Mouse (Mus musculus) megakaryocyte progenitor cell, adult 5-6 weeks (primary cell): ENCODE data around the gene Tmem50b. TPM values are rescaled to one million over a fixed set of nuclear protein-coding genes. Genes with fewer than 3 reads are reported as not detected.
"Not testable (repeated sequence)": the region's sequence is repeated elsewhere in the genome, so short reads cannot be mapped to it uniquely, and the experiment has no call there.

Experiments used
- ATAC-seq: replicated peaks from 2 replicates; pipeline ENCODE4 v1.8.0; 2016; ENCODE audit warnings: mild to moderate bottlenecking, moderate TSS enrichment, inconsistent platforms; ENCODE audit not compliant: poor library complexity
- total RNA-seq, 2 experiments: library from RNA; stranded (forward) in 1 of 2; stranded (reverse) in 1 of 2; fragments of 157-497, 149-512 nt in 1 of 2; fragments of 200-1000 nt in 1 of 2; gene quantifications; 2 replicates each; pipeline versions ENCODE4 v1.2.3 to v1.2.4; 2015 to 2017

Tmem50b gene
- total RNA-seq, 2 experiments from 2014 or later, result 44.3 to 51.9 TPM

DNA sequence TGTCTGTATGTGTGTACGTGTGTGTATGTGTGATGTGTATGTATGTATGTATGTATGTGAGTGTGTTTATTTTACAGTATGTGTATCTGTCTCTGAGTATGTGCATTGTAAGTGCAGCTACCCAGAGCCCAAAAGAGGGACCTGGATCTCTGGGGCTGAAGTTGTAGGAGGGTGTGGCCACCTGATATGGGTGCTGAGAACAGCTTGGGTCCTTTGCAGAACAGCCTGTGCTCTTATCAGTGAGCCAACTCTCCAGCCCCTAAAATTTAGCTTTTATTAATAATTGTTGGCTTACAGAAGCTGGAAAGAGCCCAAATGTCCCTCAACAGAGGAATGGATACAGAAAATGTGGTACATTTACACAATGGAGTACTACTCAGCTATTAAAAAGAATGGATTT is 54.0 kb downstream of the Tmem50b start:
- no peak for ATAC-seq

DNA sequence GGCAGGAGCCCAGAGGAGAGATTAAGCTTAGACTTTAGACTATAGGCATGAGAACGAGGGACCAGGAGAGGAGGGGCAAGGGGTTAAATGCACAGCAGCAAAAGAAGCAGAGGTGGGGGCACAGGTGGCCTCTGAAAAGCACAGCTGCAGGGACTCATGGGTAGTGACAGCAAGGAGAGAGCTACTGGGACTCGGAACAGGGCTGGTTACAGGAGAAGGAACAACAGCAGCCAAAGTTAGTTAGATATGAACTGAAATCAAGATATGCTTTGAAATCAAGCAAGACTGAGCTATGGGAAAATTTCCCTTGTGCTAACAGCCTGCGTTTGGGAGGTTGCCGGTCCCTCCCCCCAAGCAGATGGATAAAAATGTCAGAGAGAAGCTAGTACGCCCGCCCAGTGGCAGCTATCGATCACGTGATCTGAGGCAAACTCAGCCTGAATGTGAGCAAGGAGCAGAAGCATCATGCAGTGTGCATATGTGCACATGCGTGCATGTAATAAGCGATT is 56.0 kb downstream of the Tmem50b start:
- no peak; the same call in 1 of the 2 replicates for ATAC-seq

DNA sequence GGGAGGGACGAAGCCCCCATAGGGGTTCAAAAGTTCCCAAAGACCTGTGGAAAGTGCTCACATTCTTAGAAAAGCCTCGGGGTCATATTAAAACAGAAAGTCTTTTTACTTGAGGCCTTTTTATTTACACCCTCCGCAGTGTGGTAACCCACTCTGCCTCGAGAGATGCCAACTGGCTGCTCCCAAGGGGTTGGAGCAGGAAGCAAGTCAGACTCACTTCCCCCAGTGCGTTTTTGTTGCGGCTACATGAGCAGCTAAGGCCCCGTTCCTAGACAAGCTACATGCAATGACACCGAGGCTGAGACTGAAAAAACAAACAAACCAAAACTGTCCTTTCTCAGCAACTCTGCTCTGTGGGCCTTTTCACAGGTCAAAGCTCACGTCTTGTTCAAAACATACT is 59.1 kb downstream of the Tmem50b start:
- 0 out of 2 replicates have a peak, but pooled peaks have one; percentile 28 for ATAC-seq

DNA sequence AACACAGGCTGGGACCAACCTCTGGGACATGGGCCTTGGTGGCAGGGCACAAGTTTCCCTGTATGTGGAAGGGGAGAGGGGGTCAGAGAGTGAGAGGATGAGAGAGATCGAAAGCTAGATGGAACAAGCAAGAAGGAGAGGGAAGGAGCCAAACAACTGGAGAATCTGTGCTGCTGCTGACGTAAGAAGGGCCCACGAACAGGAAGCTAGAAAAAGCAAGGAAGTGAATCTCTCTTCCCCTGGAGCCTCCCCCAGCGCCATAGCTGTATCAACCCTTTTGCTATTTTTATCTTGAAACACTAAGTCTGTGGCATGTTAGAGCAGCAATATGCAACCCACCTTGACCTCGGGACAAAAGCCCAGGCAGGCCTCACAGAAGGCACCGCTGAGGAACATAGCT is 59.5 kb downstream of the Tmem50b start:
- ATAC-seq, result peak; percentile 32

DNA sequence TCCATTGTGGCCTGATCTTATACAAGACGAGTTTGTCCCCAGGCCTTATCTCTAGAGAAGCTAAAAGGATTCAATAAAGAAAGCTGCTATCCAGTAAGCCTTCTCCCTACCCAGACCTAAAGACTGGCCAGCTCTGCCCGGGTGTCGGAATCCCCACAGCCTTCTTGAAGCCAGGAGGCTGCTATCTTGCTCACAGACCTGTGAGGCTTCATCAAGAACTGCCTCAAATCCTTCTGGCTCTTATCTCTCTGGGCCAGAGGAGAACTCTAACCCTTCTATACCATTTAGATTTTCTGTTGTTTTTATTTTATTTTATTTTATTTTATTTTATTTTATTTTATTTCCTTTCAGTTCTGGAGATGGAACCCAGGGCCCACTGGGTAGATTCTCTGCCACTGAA is 60.5 kb downstream of the Tmem50b start:
- ATAC-seq, result peak; percentile 63

DNA sequence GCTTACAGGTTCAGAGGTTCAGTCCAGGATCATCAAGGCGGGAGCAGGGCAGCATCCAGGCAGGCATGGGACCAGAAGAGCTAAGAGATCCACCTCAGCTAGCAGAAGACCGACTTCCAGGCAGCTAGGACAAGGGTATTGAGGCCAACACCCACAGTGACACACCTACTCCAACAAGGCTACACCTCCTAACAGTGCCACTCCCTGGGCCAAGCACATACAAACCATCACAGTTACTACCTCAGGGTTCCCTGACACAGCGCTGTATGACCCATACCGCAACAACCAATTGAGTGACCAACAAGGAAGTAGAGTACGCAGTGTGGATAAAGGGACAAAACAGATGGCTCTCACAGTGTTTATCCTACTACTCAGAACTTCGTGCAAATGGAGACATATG is 61.2 kb downstream of the Tmem50b start:
- no peak for ATAC-seq

DNA sequence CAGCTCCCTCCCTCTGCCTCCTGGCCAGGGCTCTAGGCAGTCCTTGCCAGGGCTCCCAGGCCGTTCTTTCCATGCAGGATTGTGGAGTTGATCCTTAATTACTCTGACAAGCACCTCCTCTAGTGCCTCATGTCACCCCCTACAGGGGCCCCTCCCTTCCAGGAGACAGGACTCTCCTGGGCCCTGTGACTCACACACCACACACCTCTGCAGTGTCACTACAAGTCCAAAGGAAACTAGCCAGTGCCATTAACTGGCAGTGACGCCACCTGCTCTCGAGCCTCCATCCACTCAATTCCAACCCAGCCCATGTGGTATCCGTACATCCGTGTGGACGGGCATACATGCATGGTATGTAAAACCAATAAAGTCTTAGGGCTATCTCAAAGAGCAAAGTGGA is 62.7 kb downstream of the Tmem50b start:
- ATAC-seq, result no peak

DNA sequence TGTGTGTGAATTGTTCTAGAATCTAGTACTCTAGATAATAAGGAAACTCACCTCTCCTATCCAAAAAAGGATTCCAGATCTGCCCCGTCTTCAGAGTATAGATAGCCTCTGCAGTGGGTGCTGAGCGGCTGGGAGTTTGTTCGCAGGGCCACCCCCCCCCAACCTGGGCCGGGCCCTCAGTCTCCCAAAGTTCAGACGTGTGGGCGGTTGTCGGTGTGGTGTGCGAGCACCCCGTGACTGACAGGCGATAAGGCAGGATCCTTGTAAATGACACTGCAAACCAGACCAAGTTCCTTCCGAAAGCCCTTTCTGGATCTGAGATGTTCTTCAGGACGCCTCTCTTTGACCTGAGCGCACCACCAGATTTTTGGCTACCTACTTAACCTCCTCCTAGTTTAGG is 63.1 kb downstream of the Tmem50b start:
- peak; percentile 57 for ATAC-seq

DNA sequence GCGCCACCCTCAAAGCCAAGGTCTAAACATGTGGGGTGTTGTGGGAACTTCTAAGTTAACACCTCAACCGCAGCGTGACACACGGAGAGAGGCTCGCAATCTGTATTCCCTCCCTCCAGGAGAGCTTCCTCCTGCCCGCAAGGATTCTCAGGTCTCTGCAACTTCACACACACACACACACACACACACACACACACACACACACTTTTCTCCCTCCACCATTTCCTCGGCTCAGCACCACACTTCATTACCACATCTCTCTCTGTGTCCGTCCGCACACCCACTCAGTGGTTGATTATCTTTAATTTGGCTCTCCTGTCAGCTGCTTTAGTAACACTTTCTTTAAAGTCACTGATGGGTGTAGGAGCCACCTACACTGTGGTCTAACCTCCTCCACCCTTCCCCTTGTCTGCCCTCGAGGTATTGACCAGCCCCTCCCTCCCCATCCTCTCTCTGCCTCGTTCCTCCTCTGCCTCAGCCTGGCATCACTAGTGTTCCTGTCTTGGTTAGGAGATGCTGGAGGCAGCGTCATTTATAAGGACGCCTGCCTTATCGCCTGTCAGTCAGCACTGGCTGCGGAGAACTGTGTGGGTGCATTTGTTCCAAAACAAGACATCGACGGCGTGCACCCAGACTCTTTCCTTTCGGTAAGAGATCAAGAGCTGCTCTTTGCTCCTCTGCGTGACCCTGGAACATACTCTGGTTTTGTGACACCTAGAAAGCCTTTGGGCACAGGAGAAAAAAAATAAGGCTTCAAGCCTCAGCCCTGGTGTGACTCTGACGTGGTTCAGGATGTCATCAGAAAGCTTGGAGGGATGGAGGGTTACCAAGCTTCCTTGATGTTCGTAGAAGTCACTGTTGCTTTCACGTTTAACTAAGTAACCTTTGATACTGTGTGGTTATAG is 64.3 kb downstream of the Tmem50b start:
- ATAC-seq, result peak; percentile 20

DNA sequence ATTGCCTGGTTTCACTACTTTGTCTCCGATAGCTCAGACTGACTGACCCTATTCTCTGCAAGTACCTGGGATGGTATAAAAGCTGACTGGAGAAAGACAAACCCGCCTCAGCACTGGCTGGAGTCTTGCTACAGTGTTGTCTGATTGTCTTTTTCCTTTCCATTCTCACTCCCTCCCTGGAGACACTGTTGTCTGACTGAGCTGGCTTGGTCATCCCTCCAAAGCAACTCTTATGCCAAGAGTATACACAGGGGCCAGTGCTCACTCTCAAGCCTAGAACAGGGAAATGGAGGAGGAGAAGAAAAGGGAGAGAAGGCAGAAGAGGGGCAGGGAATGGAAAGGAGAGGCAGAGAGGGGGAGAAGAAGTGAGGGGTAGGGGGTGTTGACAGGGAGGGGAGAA is 65.2 kb downstream of the Tmem50b start:
- no peak for ATAC-seq

DNA sequence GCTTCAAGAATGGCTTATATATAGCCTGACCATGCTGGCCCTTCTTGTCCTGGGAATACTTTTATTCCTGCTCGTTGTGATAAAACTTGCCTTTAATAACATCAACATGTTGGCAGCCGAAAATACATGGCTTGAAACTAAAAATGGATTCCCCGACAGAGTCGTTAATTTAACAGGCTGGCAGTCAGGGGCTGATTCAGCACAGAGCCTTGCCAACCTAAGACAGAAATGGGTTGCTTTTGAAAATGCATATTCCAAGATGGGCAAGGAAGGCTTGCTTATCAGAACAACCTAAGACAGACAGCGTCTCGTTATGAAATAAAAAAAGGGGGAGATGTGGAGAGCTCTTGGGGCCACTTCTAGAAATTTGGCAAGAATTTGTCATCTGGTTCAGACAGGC is 65.7 kb downstream of the Tmem50b start:
- no peak for ATAC-seq

DNA sequence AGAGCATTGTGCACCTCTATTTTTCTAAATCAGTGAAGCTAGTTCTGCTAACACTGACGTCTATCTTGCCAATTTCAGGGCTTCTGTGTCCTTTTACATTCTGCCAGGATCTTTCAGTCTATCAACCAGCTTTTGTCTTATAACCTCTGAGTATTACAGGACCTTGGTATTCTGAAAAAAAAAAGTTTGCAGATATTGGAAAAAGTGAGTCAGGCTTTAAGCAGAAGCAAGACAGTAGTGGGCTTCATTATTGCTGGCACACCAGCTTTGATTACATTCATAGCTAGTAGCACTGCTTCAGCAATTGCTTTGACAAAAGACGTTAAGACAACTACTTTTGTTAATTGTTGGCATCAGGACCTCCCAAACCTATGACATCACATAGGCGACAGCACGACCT is 66.8 kb downstream of the Tmem50b start:
- not testable (repeated sequence) for ATAC-seq

DNA sequence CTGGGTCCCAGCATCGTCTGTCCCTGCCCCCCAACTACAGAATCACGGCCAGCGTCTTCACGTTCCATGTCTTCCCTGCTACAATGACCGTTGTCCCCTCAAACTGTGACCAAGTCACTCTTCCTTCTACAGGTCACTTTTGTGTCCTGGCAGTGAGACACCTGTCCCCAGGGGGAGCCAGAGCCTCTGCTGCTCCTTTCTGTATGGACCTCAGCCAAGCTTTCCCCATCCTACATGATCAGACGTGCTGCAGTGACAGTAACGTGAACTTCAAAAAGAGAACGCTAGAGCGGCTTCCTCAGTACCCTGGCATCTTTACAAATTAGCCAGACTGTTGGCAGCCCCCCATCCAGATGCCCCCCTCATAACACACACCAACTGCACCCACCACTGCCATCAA is 69.0 kb downstream of the Tmem50b start:
- ATAC-seq, result no peak

DNA sequence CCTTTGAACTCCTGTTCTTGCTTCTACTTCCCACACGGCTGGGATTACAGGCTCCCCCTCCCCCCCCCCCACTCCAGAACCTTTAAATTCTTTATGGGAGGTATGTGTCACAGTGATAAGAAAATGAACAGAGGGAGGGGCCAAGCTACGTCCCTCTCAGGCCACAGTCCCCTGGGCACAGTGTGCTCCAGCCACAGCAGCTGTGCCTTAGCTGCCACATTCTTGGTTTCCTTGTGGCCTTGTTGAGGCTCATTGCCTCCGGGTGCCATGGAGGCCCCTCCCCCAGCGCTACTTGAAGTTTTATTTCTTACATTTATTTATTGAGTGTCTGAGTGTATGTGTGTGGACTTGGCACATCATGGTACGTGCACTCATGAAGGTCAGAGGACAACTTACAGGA is 70.1 kb downstream of the Tmem50b start:
- peak; percentile 10 for ATAC-seq

DNA sequence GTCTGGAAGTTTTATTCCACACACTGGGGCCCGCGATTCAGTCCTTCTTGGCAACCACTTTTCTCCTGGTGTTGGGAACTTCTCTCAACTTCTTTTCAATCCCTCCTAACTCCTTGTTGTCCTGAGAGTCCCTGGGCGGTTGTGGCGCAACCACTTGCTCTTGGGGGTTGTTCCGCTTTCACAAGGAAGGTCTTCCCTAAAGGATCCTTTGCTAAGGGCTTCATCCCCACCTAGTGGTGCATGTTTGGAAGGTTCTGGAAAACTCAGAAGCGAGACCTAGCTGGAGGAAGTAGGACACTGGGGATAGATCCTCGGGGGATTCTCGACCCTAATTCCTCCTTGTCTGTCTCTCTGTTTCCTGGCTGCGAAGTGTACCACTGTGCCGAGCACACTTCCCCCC is 70.5 kb downstream of the Tmem50b start:
- peak; percentile 59 for ATAC-seq

DNA sequence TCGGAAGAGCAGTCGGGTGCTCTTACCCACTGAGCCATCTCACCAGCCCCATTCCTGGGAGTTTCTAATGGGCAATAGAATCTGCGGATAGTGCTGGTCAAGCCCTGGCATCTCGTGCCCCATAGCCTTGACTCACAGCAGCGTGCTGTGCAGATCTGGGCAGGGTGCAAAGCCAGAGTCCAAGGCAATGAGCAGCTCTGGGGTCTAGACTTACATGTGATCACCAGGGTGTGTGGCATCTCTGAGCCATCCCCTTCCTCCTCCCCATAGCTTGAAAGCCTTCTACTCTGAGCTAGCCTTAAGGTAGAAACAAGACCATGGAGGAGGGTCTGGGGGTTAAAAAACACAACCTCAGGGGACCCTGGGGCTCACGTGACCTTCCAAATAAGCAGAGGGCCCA is 71.3 kb downstream of the Tmem50b start:
- ATAC-seq, result no peak

Other genes starting within 250 kb of the Tmem50b start
- 146 and 154 TPM in 2 replicates for gene Ifnar2, start 225.0 kb downstream of the Tmem50b start, total RNA-seq (2015)
- 113 and 122 TPM in 2 replicates for gene Ifnar2, start 225.0 kb downstream of the Tmem50b start, total RNA-seq (2017)
- not detected in 2 replicates for gene Gm21970, start 206.1 kb downstream of the Tmem50b start, total RNA-seq (2015)
- not detected in 2 replicates for gene Gm21970, start 206.1 kb downstream of the Tmem50b start, total RNA-seq (2017)
- gene Il10rb, start 191.6 kb downstream of the Tmem50b start, total RNA-seq (2015), result 42.7 and 46.2 TPM in 2 replicates
- gene Il10rb, start 191.6 kb downstream of the Tmem50b start, total RNA-seq (2017), result 36.6 and 39.2 TPM in 2 replicates
- 32.2 and 33.3 TPM in 2 replicates for gene Ifnar1, start 112.6 kb downstream of the Tmem50b start, total RNA-seq (2015)
- gene Ifnar1, start 112.6 kb downstream of the Tmem50b start, total RNA-seq (2017), result 34.7 and 36.3 TPM in 2 replicates
- 17.4 and 20.3 TPM in 2 replicates for gene Ifngr2, start 50.7 kb downstream of the Tmem50b start, total RNA-seq (2015)
- gene Ifngr2, start 50.7 kb downstream of the Tmem50b start, total RNA-seq (2017), result 14.1 and 16.0 TPM in 2 replicates
- 2.3 and 3.9 TPM in 2 replicates for gene Dnajc28, start 21.2 kb upstream of the Tmem50b start, total RNA-seq (2015)
- gene Dnajc28, start 21.2 kb upstream of the Tmem50b start, total RNA-seq (2017), result 4.1 and 5.7 TPM in 2 replicates
- 148 and 162 TPM in 2 replicates for gene Gart, start 49.2 kb upstream of the Tmem50b start, total RNA-seq (2015)
- gene Gart, start 49.2 kb upstream of the Tmem50b start, total RNA-seq (2017), result 438 and 506 TPM in 2 replicates
- gene Son, start 49.7 kb upstream of the Tmem50b start, total RNA-seq (2015), result 332 and 375 TPM in 2 replicates
- gene Son, start 49.7 kb upstream of the Tmem50b start, total RNA-seq (2017), result 178 and 233 TPM in 2 replicates
- gene Donson, start 91.0 kb upstream of the Tmem50b start, total RNA-seq (2015), result 16.4 and 17.0 TPM in 2 replicates
- 20.4 and 33.7 TPM in 2 replicates for gene Donson, start 91.0 kb upstream of the Tmem50b start, total RNA-seq (2017)
- gene Cryzl1, start 131.2 kb upstream of the Tmem50b start, total RNA-seq (2015), result 55.2 and 63.8 TPM in 2 replicates
- 57.2 and 79.0 TPM in 2 replicates for gene Cryzl1, start 131.2 kb upstream of the Tmem50b start, total RNA-seq (2017)
- 4.1 TPM in 2 replicates for gene Itsn1, start 131.5 kb upstream of the Tmem50b start, total RNA-seq (2015)
- gene Itsn1, start 131.5 kb upstream of the Tmem50b start, total RNA-seq (2017), result 6.0 and 7.9 TPM in 2 replicates